Mouse (Mus musculus) heart, embryonic 16.5 days (tissue): ENCODE measurements at regions not wholly inside any gene's neighbourhood (a gene's known extent, or its start where the extent isn't known, plus 50 kb on each side); places are given as distances from the start of the nearest gene placed in this dataset.
"Not testable (repeated sequence)": the region's sequence is repeated elsewhere in the genome, so short reads cannot be mapped to it uniquely, and the experiment has no call there.

Experiments used
- ATAC-seq: fragments of 200-750 bp; cut with Nextera tagmentation; replicated peaks from 2 replicates; pipeline ENCODE4 v1.8.0; 2017; ENCODE audit warnings: moderate number of reproducible peaks; ENCODE audit not compliant: insufficient read depth, low FRiP score; ENCODE audit errors: extremely low read depth
- H3K27ac ChIP-seq: fragments of 300-500 bp; sonication (generic); 2 replicates; pipeline ENCODE4 v1.5.1; 2014; ENCODE audit warnings: mild to moderate bottlenecking, low read length, control low read depth, moderate library complexity
- H3K27me3 ChIP-seq: fragments of 300-500 bp; sonication (generic); 2 replicates; pipeline ENCODE4 v1.6.1; 2014; ENCODE audit warnings: low read length, mixed read lengths; ENCODE audit not compliant: control insufficient read depth, insufficient read depth
- H3K36me3 ChIP-seq: fragments of 300-500 bp; sonication (generic); 2 replicates; pipeline ENCODE4 v1.6.1; 2014; ENCODE audit not compliant: control insufficient read depth, insufficient read depth
- H3K4me1 ChIP-seq: fragments of 300-500 bp; sonication (generic); 2 replicates; pipeline ENCODE4 v1.6.1; 2014; ENCODE audit warnings: low read length, mixed read lengths; ENCODE audit not compliant: control insufficient read depth, insufficient read depth
- H3K4me2 ChIP-seq: fragments of 300-500 bp; sonication (generic); 2 replicates; pipeline ENCODE4 v1.6.1; 2014; ENCODE audit warnings: low read depth, mild to moderate bottlenecking, control low read depth, low read length
- H3K4me3 ChIP-seq: fragments of 300-500 bp; sonication (generic); 2 replicates; pipeline ENCODE4 v1.5.1; 2014; ENCODE audit warnings: mild to moderate bottlenecking, control low read depth, low read length
- H3K9ac ChIP-seq: fragments of 300-500 bp; sonication (generic); 2 replicates; pipeline ENCODE4 v1.6.1; 2014; ENCODE audit warnings: low read length, control low read depth
- H3K9me3 ChIP-seq: fragments of 300-500 bp; sonication (generic); replicated peaks from 2 replicates; pipeline ENCODE4 v1.6.1; 2016; ENCODE audit warnings: low read length; ENCODE audit not compliant: control insufficient read depth
- whole genome bisulfite sequencing: fragments of 180-500 bp; shearing (Covaris S2); extraction: QIAGEN DNeasy Blood & Tissue Kit; methylation state at CpG from one replicate; pipeline ENCODE4 v1.1.7; 2014; 5-methylcytosine and 5-hydroxymethylcytosine counted together

- Histone ChIP-seq H3K4me1 (peaks cover 2% of the 10 kb centered on the region; the same call in 1 of the 2 replicates), H3K36me3 (no peaks in the 10 kb centered on the region), H3K9ac (no peak overlapping the region), H3K4me3 (no peak overlapping the region), H3K9me3 (no peaks in the 10 kb centered on the region), H3K27ac (no peak overlapping the region), H3K4me2 (no peak overlapping the region), H3K27me3 (no peaks in the 10 kb centered on the region)
- 67% methylated on average over 4 of the region's 4 CpGs for WGBS
- no peak for ATAC-seq
These were observed 201.9 kb downstream of the Cd109 start for GRCm38 (mm10) chr9:78817221-78817620.

GRCm38 (mm10) chr9:78821554-78822212, 206.3 kb downstream of the Cd109 start:
- H3K9me3 ChIP-seq, H3K4me1 ChIP-seq, H3K27ac ChIP-seq, H3K36me3 ChIP-seq, H3K27me3 ChIP-seq: not testable (repeated sequence)
- H3K4me3 ChIP-seq = peak overlapping the region; percentile 43
- H3K4me2 ChIP-seq = peak overlapping the region; percentile 65
- H3K9ac ChIP-seq = peak overlapping the region; percentile 57
- peak; percentile 82 for ATAC-seq
- 5% methylated on average over 36 of the region's 52 CpGs for WGBS

- 34% methylated on average over 9 of the region's 9 CpGs for WGBS
- Histone ChIP-seq H3K27me3 (no peaks in the 10 kb centered on the region), H3K27ac (no peak overlapping the region), H3K4me1 (peaks cover 22% of the 10 kb centered on the region), H3K9ac (no peak overlapping the region), H3K36me3 (no peaks in the 10 kb centered on the region), H3K4me3 (no peak overlapping the region), H3K4me2 (no peak overlapping the region), H3K9me3 (no peaks in the 10 kb centered on the region)
- ATAC-seq = peak; percentile 65
These were observed 229.8 kb downstream of the Cd109 start for GRCm38 (mm10) chr9:78844969-78845683.

GRCm38 (mm10) chr9:78846110-78846509, 230.8 kb downstream of the Cd109 start:
- WGBS = 24% methylated on average over 7 of the region's 7 CpGs
- Histone ChIP-seq H3K4me3 (peak overlapping the region; percentile 16; the same call in 1 of the 2 replicates), H3K4me2 (peak overlapping the region; percentile 36), H3K4me1 (peaks cover 22% of the 10 kb centered on the region), H3K36me3 (no peaks in the 10 kb centered on the region), H3K9ac (peak overlapping the region; percentile 25; the same call in 1 of the 2 replicates), H3K9me3 (no peaks in the 10 kb centered on the region), H3K27me3 (no peaks in the 10 kb centered on the region), H3K27ac (peak overlapping the region; percentile 18; the same call in 1 of the 2 replicates)
- peak; percentile 73 for ATAC-seq

GRCm38 (mm10) chr9:78847890-78848563, 232.7 kb downstream of the Cd109 start:
- H3K4me2 ChIP-seq = peak overlapping the region; percentile 18; the same call in 1 of the 2 replicates
- no peaks in the 10 kb centered on the region for H3K9me3 ChIP-seq
- WGBS = 29% methylated on average over 9 of the region's 9 CpGs
- H3K4me1 ChIP-seq = peaks cover 22% of the 10 kb centered on the region
- no peak for ATAC-seq
- H3K9ac ChIP-seq = no peak overlapping the region
- H3K36me3 ChIP-seq = no peaks in the 10 kb centered on the region
- H3K4me3 ChIP-seq = no peak overlapping the region
- no peaks in the 10 kb centered on the region for H3K27me3 ChIP-seq
- no peak overlapping the region for H3K27ac ChIP-seq

GRCm38 (mm10) chr9:78848564-78848893, 233.2 kb downstream of the Cd109 start:
- H3K27me3 ChIP-seq, H3K9ac ChIP-seq, H3K4me2 ChIP-seq, ATAC-seq, H3K9me3 ChIP-seq, H3K36me3 ChIP-seq, H3K4me3 ChIP-seq, H3K27ac ChIP-seq: not testable (repeated sequence)
- H3K4me1 ChIP-seq = peaks cover 22% of the 10 kb centered on the region
- WGBS = 47% methylated on average over 1 of the region's 1 CpGs

GRCm38 (mm10) chr9:78856981-78857380, 241.6 kb downstream of the Cd109 start:
- H3K9me3 ChIP-seq = no peaks in the 10 kb centered on the region; the same call in 1 of the 2 replicates
- H3K27ac ChIP-seq = no peak overlapping the region
- H3K36me3 ChIP-seq = no peaks in the 10 kb centered on the region
- H3K4me1 ChIP-seq = no peaks in the 10 kb centered on the region
- ATAC-seq = no peak
- WGBS = 75% methylated on average over 1 of the region's 1 CpGs
- no peak overlapping the region for H3K4me3 ChIP-seq
- no peak overlapping the region for H3K4me2 ChIP-seq
- no peaks in the 10 kb centered on the region for H3K27me3 ChIP-seq
- no peak overlapping the region for H3K9ac ChIP-seq

- ATAC-seq = no peak
These were observed 244.6 kb downstream of the Cd109 start for GRCm38 (mm10) chr9:78859956-78860355.

GRCm38 (mm10) chr9:78872561-78872960, 257.2 kb downstream of the Cd109 start:
- no peak overlapping the region for H3K9ac ChIP-seq
- ATAC-seq = no peak
- 37% methylated on average over 2 of the region's 2 CpGs for WGBS
- no peaks in the 10 kb centered on the region for H3K9me3 ChIP-seq
- no peak overlapping the region for H3K4me2 ChIP-seq
- no peak overlapping the region for H3K4me3 ChIP-seq
- H3K27ac ChIP-seq = no peak overlapping the region
- no peaks in the 10 kb centered on the region for H3K36me3 ChIP-seq
- H3K4me1 ChIP-seq = no peaks in the 10 kb centered on the region
- no peaks in the 10 kb centered on the region for H3K27me3 ChIP-seq

More at GRCm38 (mm10) chr9:78859956-78860355, 244.6 kb downstream of the Cd109 start:
- Histone ChIP-seq H3K36me3 (no peaks in the 10 kb centered on the region), H3K9ac (no peak overlapping the region), H3K27ac (no peak overlapping the region), H3K4me2 (no peak overlapping the region), H3K9me3 (no peaks in the 10 kb centered on the region), H3K27me3 (no peaks in the 10 kb centered on the region), H3K4me3 (no peak overlapping the region), H3K4me1 (no peaks in the 10 kb centered on the region)
- 67% methylated on average over 2 of the region's 2 CpGs for WGBS
